In genomic region chr2:167942926-167943633, GRCm38 (mm10) we compare ENCODE assay signal across 8 mouse cellular contexts. TPM values are rescaled to one million over a fixed set of nuclear protein-coding genes. Genes with fewer than 3 reads are reported as not detected.
DNase-seq lines count a peak whose midpoint lies in the region; ATAC-seq and TF ChIP-seq lines count a peak whose summit lies in the region.

No protein-coding gene starts in this region.

- no peak overlapping the region for H3K4me2 ChIP-seq in midbrain, embryonic 11.5 days

- WGBS in midbrain, embryonic 11.5 days, result 86% methylated on average over 12 of the region's 12 CpGs

- intact Hi-C loops in gastrocnemius, adult 2 months (cut with DNase I), result no loop called here

- no peaks in the 10 kb centered on the region for H3K36me3 ChIP-seq in midbrain, embryonic 11.5 days (ENCODE audit: control insufficient read depth, insufficient read depth, low read length)

- TF ChIP-seq CTCF in gastrocnemius, adult 2 months (IDR thresholded peaks at IDR 0.05), result no peak

- no peaks in the 10 kb centered on the region for H3K9me3 ChIP-seq in midbrain, embryonic 11.5 days (ENCODE audit: control insufficient read depth, low read length)

- H3K27ac ChIP-seq in gastrocnemius, adult 2 months, result peak overlapping the region; percentile 82
- H3K27ac ChIP-seq in midbrain, embryonic 11.5 days (ENCODE audit: low read depth, low read length), result peak overlapping the region; percentile 25; the same call in 1 of the 2 replicates

- H3K4me1 ChIP-seq in midbrain, embryonic 11.5 days (ENCODE audit: control insufficient read depth, insufficient read depth, low read length), result peaks cover 32% of the 10 kb centered on the region

- H3K9ac ChIP-seq in midbrain, embryonic 11.5 days (ENCODE audit: low read length), result no peak overlapping the region

- no peaks in the 10 kb centered on the region for H3K27me3 ChIP-seq in midbrain, embryonic 11.5 days (ENCODE audit: control insufficient read depth, insufficient read depth, low read length)

- H3K4me3 ChIP-seq in gastrocnemius, adult 2 months, result peak overlapping the region; percentile 35
- H3K4me3 ChIP-seq in midbrain, embryonic 11.5 days (ENCODE audit: low read depth, low read length), result no peak overlapping the region

- peak; percentile 55 for DNase-seq in gastrocnemius, adult 2 months
- DNase-seq in gastrocnemius, postnatal 10 days, result no peak
- DNase-seq in heart, adult 8-10 months (ENCODE audit: low spot score), result peak; percentile 69
- DNase-seq in kidney, postnatal 10 days, result peak; percentile 58
- DNase-seq in midbrain, embryonic 11.5 days (ENCODE audit: low spot score, missing footprints), result no peak
- peak; percentile 66 to 75 for DNase-seq in thymus, adult 18-20 months
- DNase-seq in embryo, embryonic 9.5 days (ENCODE audit: extremely low spot score), result no peak

- peak; percentile 47 for ATAC-seq in activated CD4-positive, CD25-positive, alpha-beta regulatory T cell, adult 4 months
- no peak for ATAC-seq in midbrain, embryonic 11.5 days (ENCODE audit: low FRiP score)

RNA-seq across cellular contexts. Expression of gene Ptpn1, which starts 11.2 kb away (rescaled TPM):
- total RNA-seq in gastrocnemius, adult 2 months (2021), result 10 to 100 TPM; 15.4 to 19.6 TPM
- 10 to 100 TPM; 16.4 to 22.7 TPM for total RNA-seq in gastrocnemius, postnatal 10 days (2021)
- polyA plus RNA-seq in activated CD4-positive, CD25-positive, alpha-beta regulatory T cell, adult 4 months (2017; shearing (Covaris generic)), result 100 to 1,000 TPM; 146 to 155 TPM
- 10 to 100 TPM; 14.7 to 17.6 (median 16.4) TPM for total RNA-seq in heart, adult 8-10 months (2022)
- polyA plus RNA-seq in midbrain, embryonic 11.5 days (2014; fragmentation: Nextera tagmentation; extraction: Ambion mirVana), result 89.8 and 92.6 TPM in 2 replicates

Comparison
In these comparisons a context has a peak if more than half of its experiments do, and no peak if none do; other contexts are left out.
1. DNase-seq: peak in gastrocnemius, adult 2 months (single experiment), heart, adult 8-10 months (single experiment), kidney, postnatal 10 days (single experiment) and thymus, adult 18-20 months (2 of 2); none in gastrocnemius, postnatal 10 days (single experiment), midbrain, embryonic 11.5 days (single experiment) and embryo, embryonic 9.5 days (single experiment).